Comparison of ENCODE assay signal across 8 mouse cellular contexts in genomic region chr6:100155676-100156075, GRCm38 (mm10).
DNase-seq lines count a peak whose midpoint lies in the region; ATAC-seq lines count a peak whose summit lies in the region.

No protein-coding gene starts in this region.

- ATAC-seq in forebrain, embryonic 13.5 days, result no peak
- ATAC-seq in hindbrain, embryonic 15.5 days (ENCODE audit: low FRiP score, low read depth), result no peak
- peak; percentile 35; the same call in 1 of the 2 replicates for ATAC-seq in liver, embryonic 16.5 days (ENCODE audit: low read depth)

- H3K4me3 ChIP-seq in forebrain, embryonic 13.5 days, result no peak overlapping the region
- H3K4me3 ChIP-seq in hindbrain, embryonic 15.5 days, result no peak overlapping the region
- H3K4me3 ChIP-seq in liver, embryonic 16.5 days (ENCODE audit: low read depth, low read length), result no peak overlapping the region

- H3K27ac ChIP-seq in forebrain, embryonic 13.5 days, result no peak overlapping the region
- H3K27ac ChIP-seq in hindbrain, embryonic 15.5 days (replicated peaks), result peak overlapping the region; percentile 35; the same call in 1 of the 2 replicates
- H3K27ac ChIP-seq in liver, embryonic 16.5 days (ENCODE audit: low read length), result no peak overlapping the region

- H3K36me3 ChIP-seq in forebrain, embryonic 13.5 days (ENCODE audit: poor library complexity, severe bottlenecking), result no peaks in the 10 kb centered on the region
- H3K36me3 ChIP-seq in hindbrain, embryonic 15.5 days, result no peaks in the 10 kb centered on the region
- H3K36me3 ChIP-seq in liver, embryonic 16.5 days (ENCODE audit: control insufficient read depth, insufficient read depth), result no peaks in the 10 kb centered on the region

- no peak overlapping the region for H3K4me2 ChIP-seq in forebrain, embryonic 13.5 days
- H3K4me2 ChIP-seq in hindbrain, embryonic 15.5 days, result no peak overlapping the region
- no peak overlapping the region for H3K4me2 ChIP-seq in liver, embryonic 16.5 days (ENCODE audit: low read depth, low read length)

- DNase-seq in gastrocnemius, postnatal 10 days, result peak; percentile 19
- DNase-seq in gastrocnemius, adult 18-20 months (ENCODE audit: low spot score), result no peak
- DNase-seq in ovary, postnatal 14 days (ENCODE audit: low spot score), result peak; percentile 43
- DNase-seq in frontal cortex, postnatal 36 days (ENCODE audit: low spot score in 2 of 2), result no peak
- DNase-seq in cerebellum, adult 11 months, result no peak

- no peaks in the 10 kb centered on the region for H3K27me3 ChIP-seq in forebrain, embryonic 13.5 days
- peaks cover 8% of the 10 kb centered on the region; the same call in 1 of the 2 replicates for H3K27me3 ChIP-seq in hindbrain, embryonic 15.5 days
- H3K27me3 ChIP-seq in liver, embryonic 16.5 days (ENCODE audit: control insufficient read depth, insufficient read depth, low read depth, low read length), result no peaks in the 10 kb centered on the region

- WGBS in forebrain, embryonic 13.5 days, result 46% methylated on average over 20 of the region's 20 CpGs
- 26% methylated on average over 20 of the region's 20 CpGs for WGBS in hindbrain, embryonic 15.5 days
- WGBS in liver, embryonic 16.5 days (ENCODE audit: insufficient replicate concordance), result 20% methylated on average over 20 of the region's 20 CpGs

- peaks cover 33% of the 10 kb centered on the region for H3K4me1 ChIP-seq in forebrain, embryonic 13.5 days
- peaks cover 16% of the 10 kb centered on the region for H3K4me1 ChIP-seq in hindbrain, embryonic 15.5 days (replicated peaks)
- H3K4me1 ChIP-seq in liver, embryonic 16.5 days (ENCODE audit: control insufficient read depth, low read depth, low read length), result no peaks in the 10 kb centered on the region

- H3K9ac ChIP-seq in forebrain, embryonic 13.5 days, result peak overlapping the region; percentile 1; the same call in 1 of the 2 replicates
- no peak overlapping the region for H3K9ac ChIP-seq in hindbrain, embryonic 15.5 days
- H3K9ac ChIP-seq in liver, embryonic 16.5 days (ENCODE audit: low read depth, low read length), result no peak overlapping the region

- no peaks in the 10 kb centered on the region for H3K9me3 ChIP-seq in forebrain, embryonic 13.5 days (replicated peaks)
- no peaks in the 10 kb centered on the region for H3K9me3 ChIP-seq in hindbrain, embryonic 15.5 days
- H3K9me3 ChIP-seq in liver, embryonic 16.5 days (replicated peaks; ENCODE audit: control insufficient read depth, low read length), result no peaks in the 10 kb centered on the region

Comparison
In these comparisons a context has a peak if more than half of its experiments do, and no peak if none do; other contexts are left out.
1. DNase-seq: peak in gastrocnemius, postnatal 10 days (single experiment) and ovary, postnatal 14 days (single experiment); none in gastrocnemius, adult 18-20 months (single experiment), frontal cortex, postnatal 36 days (0 of 2) and cerebellum, adult 11 months (single experiment).